Mouse (Mus musculus): ENCODE results near the gene Vmn2r101. TPM values are rescaled to one million over a fixed set of nuclear protein-coding genes. Genes with fewer than 3 reads are reported as not detected.

Gene Vmn2r101
- not detected in 2 replicates for polyA plus RNA-seq (2012; ENCODE audit: low replicate concordance)

GRCm38 (mm10) chr17:19576927-19577326, at the start of gene Vmn2r101:
Gene Vmn2r101, plus strand, starts transcription at chr17:19577227.

GRCm38 (mm10) chr17:19660028-19660427, 83.0 kb downstream of the Vmn2r101 start, which contains the start of gene Vmn2r102:
Gene Vmn2r102, plus strand, starts transcription at chr17:19660328.

Other genes with a start within 250 kb of the Vmn2r101 start
- not detected in 2 replicates for gene Vmn2r99, start 215.3 kb upstream of the Vmn2r101 start, polyA plus RNA-seq (2012; ENCODE audit: low replicate concordance)
- gene Vmn2r100, start 72.5 kb upstream of the Vmn2r101 start, polyA plus RNA-seq (2012; ENCODE audit: low replicate concordance), result not detected in 2 replicates
- gene Vmn2r102, start 83.1 kb downstream of the Vmn2r101 start, polyA plus RNA-seq (2012; ENCODE audit: low replicate concordance), result not detected in 2 replicates
- gene Vmn2r103, start 196.1 kb downstream of the Vmn2r101 start, polyA plus RNA-seq (2012; ENCODE audit: low replicate concordance), result not detected in 2 replicates

All from leukemia stem cell, adult 10-12 weeks (primary cell).